Mouse (Mus musculus): ENCODE measurements around the gene Sgca. TPM values are rescaled to one million over a fixed set of nuclear protein-coding genes. Genes with fewer than 3 reads are reported as not detected.
"Not testable (repeated sequence)": the region's sequence is repeated elsewhere in the genome, so short reads cannot be mapped to it uniquely, and the experiment has no call there.

Sgca gene
- polyA plus RNA-seq, 1 experiment = 54.4 TPM

GRCm38 (mm10) chr11:94974951-94975350, 1.2 kb downstream of the Sgca start:
- 64% methylated on average over 2 of the region's 2 CpGs for WGBS
- TF ChIP-seq POLR2A (IDR thresholded peaks at IDR 0.05; ENCODE audit: borderline replicate concordance, extremely low read depth, low read depth, low read length) (no peak), CTCF (IDR thresholded peaks at IDR 0.05; ENCODE audit: insufficient read depth, low read length) (no peak)
- no peak for DNase-seq
- Histone ChIP-seq H3K4me3 (replicated peaks; ENCODE audit: extremely low read depth, low read depth, low read length) (no peak overlapping the region), H3K4me1 (ENCODE audit: control insufficient read depth, insufficient read depth, low read length) (no peaks in the 10 kb centered on the region)

DNA sequence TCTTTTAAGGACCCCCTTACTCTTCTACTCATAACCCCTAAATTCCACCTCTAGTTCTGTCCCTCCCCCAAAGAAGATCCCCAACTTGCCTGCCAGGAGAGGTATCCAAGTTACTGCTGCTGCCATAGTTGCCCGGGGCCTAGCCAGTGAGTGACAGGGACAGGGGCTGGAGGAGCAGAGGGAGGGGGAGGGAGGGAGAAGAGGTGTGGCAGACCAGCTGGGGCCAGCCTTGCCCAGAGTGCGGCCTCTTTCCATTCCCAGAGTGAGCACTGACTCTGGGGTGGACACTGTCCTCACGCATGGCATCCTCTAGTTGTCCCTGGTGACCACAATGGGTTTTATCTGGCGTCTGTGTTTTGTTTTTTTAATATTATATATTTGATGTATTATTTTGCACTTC, 2.8 kb downstream of the Sgca start:
- WGBS = 59% methylated on average over 4 of the region's 4 CpGs
- H3K4me3 ChIP-seq (replicated peaks; ENCODE audit: extremely low read depth, low read depth, low read length) = no peak overlapping the region
- DNase-seq = no peak
- no peaks in the 10 kb centered on the region for H3K4me1 ChIP-seq (ENCODE audit: control insufficient read depth, insufficient read depth, low read length)
- no peak for TF ChIP-seq POLR2A (IDR thresholded peaks at IDR 0.05; ENCODE audit: borderline replicate concordance, extremely low read depth, low read depth, low read length)
- no peak for TF ChIP-seq CTCF (IDR thresholded peaks at IDR 0.05; ENCODE audit: insufficient read depth, low read length)

DNA sequence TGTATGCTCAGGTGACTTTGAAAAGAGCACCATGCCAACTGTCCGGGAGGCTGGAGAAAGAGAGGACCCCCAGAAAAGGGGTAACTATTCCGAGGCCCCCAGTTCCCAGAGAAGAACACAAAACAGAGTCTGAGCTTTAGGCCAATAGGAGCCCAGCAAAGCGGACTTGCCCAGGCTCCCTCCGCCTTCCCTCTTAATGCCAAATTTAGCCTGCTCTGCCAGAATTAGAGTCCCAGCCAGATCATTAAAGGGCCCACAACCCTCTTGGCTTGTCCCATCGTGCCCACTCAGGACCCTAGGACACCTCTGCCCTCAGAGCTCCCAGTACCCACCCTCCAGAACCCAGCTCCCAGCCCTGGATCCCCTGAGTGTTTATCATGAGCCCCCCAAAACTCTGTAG, 3.2 kb downstream of the Sgca start:
- no peak for TF ChIP-seq POLR2A (IDR thresholded peaks at IDR 0.05; ENCODE audit: borderline replicate concordance, extremely low read depth, low read depth, low read length)
- no peak for TF ChIP-seq CTCF (IDR thresholded peaks at IDR 0.05; ENCODE audit: insufficient read depth, low read length)
- 56% methylated on average over 5 of the region's 5 CpGs for WGBS
- no peak for DNase-seq
- Histone ChIP-seq H3K4me3 (replicated peaks; ENCODE audit: extremely low read depth, low read depth, low read length) (no peak overlapping the region), H3K4me1 (ENCODE audit: control insufficient read depth, insufficient read depth, low read length) (no peaks in the 10 kb centered on the region)

DNA sequence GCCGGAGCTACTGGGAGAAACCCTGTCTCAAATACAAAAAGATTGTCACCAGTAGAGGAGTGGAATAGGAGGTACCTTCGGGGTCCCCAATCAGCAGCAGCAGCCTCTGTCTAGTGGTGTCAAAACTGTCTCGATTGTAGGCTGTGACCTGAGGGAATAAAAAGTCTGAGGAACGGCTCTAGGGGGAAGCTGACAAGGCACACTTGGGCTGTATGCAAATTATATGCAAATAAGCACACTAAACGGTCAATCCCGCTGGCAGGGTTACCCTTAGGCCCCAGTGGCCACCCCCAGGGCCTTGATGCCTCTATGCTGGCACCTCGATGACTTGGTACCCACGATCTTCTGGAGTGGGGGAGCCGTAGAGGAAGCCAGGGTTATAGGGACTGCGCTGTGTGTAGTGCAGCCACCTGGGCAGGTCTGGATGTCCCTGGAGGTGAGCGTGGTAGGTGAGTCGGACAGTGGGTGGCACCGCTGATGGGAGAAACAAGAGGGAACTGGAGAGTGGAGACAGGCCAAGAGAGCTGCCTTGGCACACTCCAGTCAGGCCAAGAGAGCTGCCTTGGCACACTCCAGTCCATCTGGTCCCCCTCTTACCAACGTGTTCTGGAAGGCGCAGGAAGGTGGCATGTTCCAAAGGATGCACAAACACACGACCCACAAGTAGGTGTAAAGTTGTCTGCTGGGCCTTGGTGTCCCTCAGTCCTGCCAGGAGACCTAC, 4.1 kb downstream of the Sgca start:
- 63% methylated on average over 16 of the region's 16 CpGs for WGBS
- H3K4me1 ChIP-seq (ENCODE audit: control insufficient read depth, insufficient read depth, low read length) = no peaks in the 10 kb centered on the region
- TF ChIP-seq POLR2A (IDR thresholded peaks at IDR 0.05; ENCODE audit: borderline replicate concordance, extremely low read depth, low read depth, low read length) (no peak), CTCF (IDR thresholded peaks at IDR 0.05; ENCODE audit: insufficient read depth, low read length) (no peak)
- DNase-seq = no peak
- H3K4me3 ChIP-seq (replicated peaks; ENCODE audit: extremely low read depth, low read depth, low read length) = no peak overlapping the region

DNA sequence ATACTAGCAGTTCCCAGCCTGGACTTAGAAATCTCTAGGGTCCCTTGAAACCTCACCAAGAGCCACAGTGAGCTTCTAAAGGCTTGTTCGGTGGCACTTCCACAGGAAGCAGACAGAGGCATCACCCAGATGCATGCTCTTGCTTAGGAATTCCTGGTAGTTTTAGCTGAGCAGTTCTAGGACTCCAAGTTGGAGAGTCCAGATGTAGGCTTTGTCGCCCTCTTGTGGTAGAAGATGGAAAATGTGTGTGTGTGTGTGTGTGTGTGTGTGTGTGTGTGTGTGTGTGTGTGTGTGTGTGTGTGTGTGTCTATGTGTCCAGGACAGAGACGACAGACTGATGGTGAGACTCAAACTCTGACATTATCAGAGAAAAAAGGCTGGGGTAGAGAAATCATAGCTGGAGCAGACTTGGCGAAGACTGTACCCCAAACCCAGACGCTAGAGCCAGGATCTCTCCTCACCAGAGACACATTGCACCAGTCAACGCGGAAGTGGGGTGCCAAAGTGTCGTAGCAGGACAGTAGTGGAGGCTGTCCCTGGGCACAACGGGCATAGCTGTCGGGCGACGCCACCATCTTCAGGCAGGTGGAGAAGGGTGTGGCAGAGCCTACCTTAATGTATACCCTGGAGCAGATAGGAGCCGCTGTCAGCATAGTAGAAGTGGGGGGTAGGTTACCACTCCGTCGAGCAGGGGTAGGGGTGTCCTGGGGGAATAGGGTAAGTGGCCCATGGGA, 5.8 kb downstream of the Sgca start:
- WGBS = 52% methylated on average over 15 of the region's 15 CpGs
- peak; percentile 69 for DNase-seq

DNA sequence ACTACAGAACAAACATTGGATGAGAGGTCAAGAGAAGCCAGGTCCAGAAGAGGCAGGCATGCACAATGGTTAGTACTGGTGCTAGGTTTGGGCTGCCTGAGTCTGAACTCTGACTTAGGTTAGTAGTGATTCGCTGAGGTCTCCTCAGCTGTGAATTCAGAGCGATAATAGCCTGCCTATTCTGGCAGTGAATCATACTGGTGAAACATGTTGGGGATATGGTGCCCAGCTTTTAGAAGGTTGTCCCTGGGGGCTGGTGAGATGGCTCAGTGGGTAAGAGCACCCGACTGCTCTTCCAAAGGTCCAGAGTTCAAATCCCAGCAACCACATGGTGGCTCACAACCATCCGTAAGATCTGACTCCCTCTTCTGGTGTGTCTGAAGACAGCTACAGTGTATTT, 6.4 kb downstream of the Sgca start:
- DNase-seq; H3K4me3 ChIP-seq (replicated peaks; ENCODE audit: extremely low read depth, low read depth, low read length); H3K4me1 ChIP-seq (ENCODE audit: control insufficient read depth, insufficient read depth, low read length): not testable (repeated sequence)
- WGBS = 83% methylated on average over 4 of the region's 4 CpGs

More for the DNA sequence above, 5.8 kb downstream of the Sgca start:
- Histone ChIP-seq H3K4me1 (ENCODE audit: control insufficient read depth, insufficient read depth, low read length) (no peaks in the 10 kb centered on the region), H3K4me3 (replicated peaks; ENCODE audit: extremely low read depth, low read depth, low read length) (no peak overlapping the region)
- TF ChIP-seq POLR2A (IDR thresholded peaks at IDR 0.05; ENCODE audit: borderline replicate concordance, extremely low read depth, low read depth, low read length) (no peak), CTCF (IDR thresholded peaks at IDR 0.05; ENCODE audit: insufficient read depth, low read length) (no peak)

DNA sequence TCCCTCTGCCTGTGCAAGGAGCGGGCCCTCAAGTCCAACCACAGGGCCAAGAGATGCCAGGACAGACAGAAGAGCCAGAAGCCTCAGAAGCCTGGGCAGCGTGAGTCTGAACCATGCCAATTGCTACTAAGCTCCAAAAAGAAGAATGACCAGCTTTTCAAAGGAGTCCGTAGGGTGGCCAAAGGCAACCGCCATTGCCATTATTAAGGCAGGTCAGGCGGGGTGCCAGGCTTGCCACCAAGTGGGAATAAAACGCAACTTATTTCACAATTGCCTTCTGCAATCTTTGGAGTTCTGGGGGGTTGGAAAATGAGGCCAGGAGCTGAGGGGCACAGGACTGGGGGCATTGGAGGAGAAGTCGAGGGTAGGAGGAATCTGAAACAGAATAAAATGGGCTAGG, 7.9 kb downstream of the Sgca start:
- Histone ChIP-seq H3K4me1 (ENCODE audit: control insufficient read depth, insufficient read depth, low read length) (no peaks in the 10 kb centered on the region), H3K4me3 (replicated peaks; ENCODE audit: extremely low read depth, low read depth, low read length) (no peak overlapping the region)
- 73% methylated on average over 7 of the region's 7 CpGs for WGBS
- DNase-seq = no peak
- no peak for TF ChIP-seq POLR2A (IDR thresholded peaks at IDR 0.05; ENCODE audit: borderline replicate concordance, extremely low read depth, low read depth, low read length)

DNA sequence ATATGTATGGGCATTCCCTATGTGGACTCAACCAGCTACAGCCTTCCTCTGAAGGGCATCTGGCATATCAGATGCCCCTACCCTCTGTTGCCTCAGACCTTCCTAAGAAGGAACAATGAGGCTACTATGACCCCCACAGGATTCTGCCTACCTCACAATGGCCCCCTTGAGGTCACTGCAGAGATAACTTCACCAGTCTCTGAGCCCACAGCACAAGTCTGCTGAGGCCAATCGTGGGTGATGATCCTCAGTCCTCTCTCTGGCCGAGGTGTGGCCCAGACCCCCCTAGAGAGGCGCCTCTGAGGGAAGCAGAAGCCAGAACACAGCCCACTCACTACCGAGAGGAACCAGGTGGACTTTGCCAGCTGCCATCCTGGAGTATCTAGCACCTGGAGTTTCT, 8.7 kb downstream of the Sgca start, which contains the start of gene Hils1:
TSS of gene Hils1 (plus strand) at position 175 of the 400 bp plus-strand sequence.
- H3K4me1 ChIP-seq (ENCODE audit: control insufficient read depth, insufficient read depth, low read length) = no peaks in the 10 kb centered on the region
- no peak for TF ChIP-seq CTCF (IDR thresholded peaks at IDR 0.05; ENCODE audit: insufficient read depth, low read length)
- no peak for TF ChIP-seq POLR2A (IDR thresholded peaks at IDR 0.05; ENCODE audit: borderline replicate concordance, extremely low read depth, low read depth, low read length)
- no peak for DNase-seq
- WGBS = 32% methylated on average over 4 of the region's 4 CpGs
- H3K4me3 ChIP-seq (replicated peaks; ENCODE audit: extremely low read depth, low read depth, low read length) = no peak within 1 kb of the TSS

GRCm38 (mm10) chr11:94962534-94963101, 13.5 kb downstream of the Sgca start:
- TF ChIP-seq CTCF (IDR thresholded peaks at IDR 0.05; ENCODE audit: insufficient read depth, low read length) (no peak), POLR2A (IDR thresholded peaks at IDR 0.05; ENCODE audit: borderline replicate concordance, extremely low read depth, low read depth, low read length) (no peak)
- Histone ChIP-seq H3K4me1 (ENCODE audit: control insufficient read depth, insufficient read depth, low read length) (peaks cover 6% of the 10 kb centered on the region; the same call in 1 of the 2 replicates), H3K4me3 (replicated peaks; ENCODE audit: extremely low read depth, low read depth, low read length) (no peak overlapping the region)
- DNase-seq = no peak
- WGBS = 56% methylated on average over 5 of the region's 5 CpGs

Measured in lung, adult 2 months (tissue).